In genomic region chr10:75921726-75922560, GRCm38 (mm10) we compare ENCODE assay signal across 8 mouse cellular contexts. TPM values are rescaled to one million over a fixed set of nuclear protein-coding genes. Genes with fewer than 3 reads are reported as not detected.
DNase-seq lines count a peak whose midpoint lies in the region; ATAC-seq and TF ChIP-seq lines count a peak whose summit lies in the region.

No protein-coding gene starts in this region.

- H3K9ac ChIP-seq in forebrain, postnatal 0 days = peak overlapping the region; percentile 93
- peak overlapping the region; percentile 96 for H3K9ac ChIP-seq in limb, embryonic 13.5 days
- H3K9ac ChIP-seq in neural tube, embryonic 12.5 days = peak overlapping the region; percentile 95

- peak overlapping the region; percentile 99 for H3K27ac ChIP-seq in testis, adult 2 months (ENCODE audit: control insufficient read depth, insufficient read depth, low read depth, low read length)
- H3K27ac ChIP-seq in forebrain, postnatal 0 days (ENCODE audit: low read depth, low read length) = peak overlapping the region; percentile 98
- peak overlapping the region; percentile 93 for H3K27ac ChIP-seq in limb, embryonic 13.5 days
- peak overlapping the region; percentile 93 for H3K27ac ChIP-seq in neural tube, embryonic 12.5 days

- ATAC-seq in forebrain, postnatal 0 days = peak; percentile 50
- peak; percentile 9; the same call in 1 of the 2 replicates for ATAC-seq in limb, embryonic 13.5 days (ENCODE audit: low FRiP score, low read depth)
- peak; percentile 65 for ATAC-seq in neural tube, embryonic 12.5 days (ENCODE audit: low FRiP score, low read depth)

- peaks cover 11% of the 10 kb centered on the region for H3K4me1 ChIP-seq in testis, adult 2 months (ENCODE audit: control insufficient read depth, insufficient read depth, low read length)
- H3K4me1 ChIP-seq in forebrain, postnatal 0 days (ENCODE audit: insufficient read depth) = 0 out of 2 replicates have a peak, but pooled peaks cover 13% of the 10 kb centered on the region
- H3K4me1 ChIP-seq in limb, embryonic 13.5 days = peaks cover 51% of the 10 kb centered on the region
- H3K4me1 ChIP-seq in neural tube, embryonic 12.5 days = peaks cover 39% of the 10 kb centered on the region

- TF ChIP-seq CTCF in testis, adult 2 months (IDR thresholded peaks at IDR 0.05; ENCODE audit: control insufficient read depth, insufficient read depth, insufficient replicate concordance, low read depth, low read length) = no peak; the same call in 1 of the 2 replicates
- TF ChIP-seq CTCF in forebrain, postnatal 0 days (IDR thresholded peaks at IDR 0.05; ENCODE audit: low read depth) = no peak

- no peaks in the 10 kb centered on the region; the same call in 1 of the 2 replicates for H3K36me3 ChIP-seq in testis, adult 2 months (ENCODE audit: control insufficient read depth, insufficient read depth, low read length)
- H3K36me3 ChIP-seq in forebrain, postnatal 0 days (ENCODE audit: insufficient read depth) = peaks cover 25% of the 10 kb centered on the region; the same call in 1 of the 2 replicates
- peaks cover 63% of the 10 kb centered on the region for H3K36me3 ChIP-seq in limb, embryonic 13.5 days
- H3K36me3 ChIP-seq in neural tube, embryonic 12.5 days = peaks cover 16% of the 10 kb centered on the region

- peak overlapping the region; percentile 100 for H3K4me3 ChIP-seq in testis, adult 2 months (ENCODE audit: control insufficient read depth, low read depth, low read length)
- peak overlapping the region; percentile 74 for H3K4me3 ChIP-seq in forebrain, postnatal 0 days (ENCODE audit: low read depth, low read length)
- peak overlapping the region; percentile 84 for H3K4me3 ChIP-seq in limb, embryonic 13.5 days
- H3K4me3 ChIP-seq in neural tube, embryonic 12.5 days = peak overlapping the region; percentile 86

- 3% methylated on average over 22 of the region's 22 CpGs for WGBS in forebrain, postnatal 0 days
- WGBS in limb, embryonic 13.5 days = 4% methylated on average over 22 of the region's 22 CpGs
- 4% methylated on average over 22 of the region's 22 CpGs for WGBS in neural tube, embryonic 12.5 days

- no peak for TF ChIP-seq POLR2A in testis, adult 2 months (IDR thresholded peaks at IDR 0.05; ENCODE audit: control insufficient read depth, low read depth, low read length)

- H3K27me3 ChIP-seq in testis, adult 2 months (ENCODE audit: control insufficient read depth, insufficient read depth, low read length) = no peaks in the 10 kb centered on the region
- no peaks in the 10 kb centered on the region for H3K27me3 ChIP-seq in forebrain, postnatal 0 days (ENCODE audit: insufficient read depth, low read length)
- H3K27me3 ChIP-seq in limb, embryonic 13.5 days = no peaks in the 10 kb centered on the region
- no peaks in the 10 kb centered on the region for H3K27me3 ChIP-seq in neural tube, embryonic 12.5 days (replicated peaks)

- peak; percentile 47 for DNase-seq in cerebellum, adult 11 months
- DNase-seq in cerebellum, adult 9-11 months = no peak
- DNase-seq in testis, postnatal 10 days (ENCODE audit: low spot score) = no peak
- DNase-seq in forebrain, postnatal 0 days = no peak
- DNase-seq in Muller cell, postnatal 12 days (ENCODE audit: inconsistent ontology term) = no peak

- H3K9me3 ChIP-seq in forebrain, postnatal 0 days (ENCODE audit: low read length) = no peaks in the 10 kb centered on the region
- no peaks in the 10 kb centered on the region for H3K9me3 ChIP-seq in limb, embryonic 13.5 days
- H3K9me3 ChIP-seq in neural tube, embryonic 12.5 days = no peaks in the 10 kb centered on the region

- peak overlapping the region; percentile 78 for H3K4me2 ChIP-seq in forebrain, postnatal 0 days (ENCODE audit: low read depth)
- peak overlapping the region; percentile 89 for H3K4me2 ChIP-seq in limb, embryonic 13.5 days (replicated peaks)
- H3K4me2 ChIP-seq in neural tube, embryonic 12.5 days (replicated peaks) = peak overlapping the region; percentile 75

RNA-seq across cellular contexts. Expression of gene Smarcb1, which starts 0.5 kb away (rescaled TPM):
- polyA plus RNA-seq in testis, adult 2 months (2012; rRNA removed) = 41.7 and 43.9 TPM in 2 replicates
- total RNA-seq in forebrain, postnatal 0 days (2014; rRNA removed) = 155 and 173 TPM in 2 replicates
- 239 and 246 TPM in 2 replicates for polyA plus RNA-seq in forebrain, postnatal 0 days (2015; fragmentation: Nextera tagmentation; extraction: Ambion mirVana)
- polyA plus RNA-seq in limb, embryonic 13.5 days (2015; fragmentation: Nextera tagmentation; extraction: Ambion mirVana) = 247 and 248 TPM in 2 replicates
- polyA plus RNA-seq in neural tube, embryonic 12.5 days (2016; fragmentation: Nextera tagmentation; extraction: Ambion mirVana) = 282 and 298 TPM in 2 replicates

RNA-seq across cellular contexts. Expression of gene Chchd10, which starts 11.0 kb away (rescaled TPM):
- polyA plus RNA-seq in testis, adult 2 months (2012; rRNA removed) = 64.5 and 78.9 TPM in 2 replicates
- total RNA-seq in forebrain, postnatal 0 days (2014; rRNA removed) = 69.9 and 93.0 TPM in 2 replicates
- 97.1 and 121 TPM in 2 replicates for polyA plus RNA-seq in forebrain, postnatal 0 days (2015; fragmentation: Nextera tagmentation; extraction: Ambion mirVana)
- 9.8 and 11.5 TPM in 2 replicates for polyA plus RNA-seq in limb, embryonic 13.5 days (2015; fragmentation: Nextera tagmentation; extraction: Ambion mirVana)
- 20.2 and 20.6 TPM in 2 replicates for polyA plus RNA-seq in neural tube, embryonic 12.5 days (2016; fragmentation: Nextera tagmentation; extraction: Ambion mirVana)

RNA-seq across cellular contexts. Expression of gene Mmp11, which starts 14.4 kb away (rescaled TPM):
- polyA plus RNA-seq in testis, adult 2 months (2012; rRNA removed) = 6.9 and 7.5 TPM in 2 replicates
- total RNA-seq in forebrain, postnatal 0 days (2014; rRNA removed) = 11.7 and 13.5 TPM in 2 replicates
- polyA plus RNA-seq in forebrain, postnatal 0 days (2015; fragmentation: Nextera tagmentation; extraction: Ambion mirVana) = 14.3 and 16.5 TPM in 2 replicates
- polyA plus RNA-seq in limb, embryonic 13.5 days (2015; fragmentation: Nextera tagmentation; extraction: Ambion mirVana) = 194 and 198 TPM in 2 replicates
- polyA plus RNA-seq in neural tube, embryonic 12.5 days (2016; fragmentation: Nextera tagmentation; extraction: Ambion mirVana) = 45.4 and 51.2 TPM in 2 replicates

RNA-seq across cellular contexts. Expression of gene Gm867, which starts 18.5 kb away (rescaled TPM):
- 1.1 and 1.3 TPM in 2 replicates for polyA plus RNA-seq in testis, adult 2 months (2012; rRNA removed)
- total RNA-seq in forebrain, postnatal 0 days (2014; rRNA removed) = 0.95 and 2.8 TPM in 2 replicates
- polyA plus RNA-seq in forebrain, postnatal 0 days (2015; fragmentation: Nextera tagmentation; extraction: Ambion mirVana) = 0.97 and 1.0 TPM in 2 replicates
- 0.15 TPM in 1 of 2 replicates, not detected in the other for polyA plus RNA-seq in limb, embryonic 13.5 days (2015; fragmentation: Nextera tagmentation; extraction: Ambion mirVana)
- polyA plus RNA-seq in neural tube, embryonic 12.5 days (2016; fragmentation: Nextera tagmentation; extraction: Ambion mirVana) = 2.4 and 2.5 TPM in 2 replicates

RNA-seq across cellular contexts. Expression of gene Vpreb3, which starts 20.9 kb away (rescaled TPM):
- 1.2 and 2.3 TPM in 2 replicates for polyA plus RNA-seq in testis, adult 2 months (2012; rRNA removed)
- not detected in 2 replicates for total RNA-seq in forebrain, postnatal 0 days (2014; rRNA removed)
- polyA plus RNA-seq in forebrain, postnatal 0 days (2015; fragmentation: Nextera tagmentation; extraction: Ambion mirVana) = 0.45 and 1.4 TPM in 2 replicates
- polyA plus RNA-seq in limb, embryonic 13.5 days (2015; fragmentation: Nextera tagmentation; extraction: Ambion mirVana) = 0.33 and 0.66 TPM in 2 replicates
- 0.44 and 0.46 TPM in 2 replicates for polyA plus RNA-seq in neural tube, embryonic 12.5 days (2016; fragmentation: Nextera tagmentation; extraction: Ambion mirVana)

Comparison
In these comparisons a context has a peak if more than half of its experiments do, and no peak if none do; other contexts are left out.
1. ATAC-seq: peak in every context shown above with its lines; median percentile 65 in neural tube, embryonic 12.5 days; 50 in forebrain, postnatal 0 days; 9 in limb, embryonic 13.5 days.